Mouse (Mus musculus): Measurements from ENCODE around the gene Ube2v1. TPM values are rescaled to one million over a fixed set of nuclear protein-coding genes. Genes with fewer than 3 reads are reported as not detected.

Ube2v1 gene
- polyA plus RNA-seq, 1 experiment from 2014 or later, result 281 TPM

DNA sequence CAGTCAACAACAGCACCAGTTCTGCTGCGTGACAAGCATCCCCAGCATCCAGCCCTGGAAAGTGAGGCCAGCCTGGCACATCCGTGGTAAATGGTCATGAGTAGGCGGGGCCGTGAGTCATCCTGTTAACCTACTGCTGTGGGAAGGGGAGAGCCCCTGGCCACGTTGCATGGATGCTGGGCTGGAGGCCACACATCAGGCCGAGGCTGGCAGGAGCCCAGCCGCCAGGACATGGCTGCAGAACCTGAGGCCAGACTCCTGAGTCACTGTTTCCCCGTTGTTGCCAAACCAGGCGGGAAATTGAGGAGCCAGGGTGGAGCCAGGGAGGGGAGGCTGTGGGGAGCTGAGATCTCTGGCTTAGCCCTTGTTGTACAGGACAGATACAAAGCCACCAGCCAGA is 57.1 kb downstream of the Ube2v1 start:
- no peak overlapping the region for H3K4me2 ChIP-seq (ENCODE audit: low read length)
- no peaks in the 10 kb centered on the region for H3K27me3 ChIP-seq (replicated peaks; ENCODE audit: control insufficient read depth, insufficient read depth, low read length)
- no peak for ATAC-seq
- H3K4me1 ChIP-seq (replicated peaks; ENCODE audit: control insufficient read depth, insufficient read depth, low read length), result no peaks in the 10 kb centered on the region
- H3K9me3 ChIP-seq (ENCODE audit: control insufficient read depth, low read length), result no peaks in the 10 kb centered on the region
- H3K4me3 ChIP-seq (replicated peaks; ENCODE audit: low read length), result no peak overlapping the region
- no peaks in the 10 kb centered on the region for H3K36me3 ChIP-seq (ENCODE audit: control insufficient read depth, insufficient read depth)
- no peak overlapping the region for H3K27ac ChIP-seq (ENCODE audit: low read length)
- 58% methylated on average over 9 of the region's 9 CpGs for WGBS
- no peak overlapping the region for H3K9ac ChIP-seq (replicated peaks; ENCODE audit: low read depth, low read length)

DNA sequence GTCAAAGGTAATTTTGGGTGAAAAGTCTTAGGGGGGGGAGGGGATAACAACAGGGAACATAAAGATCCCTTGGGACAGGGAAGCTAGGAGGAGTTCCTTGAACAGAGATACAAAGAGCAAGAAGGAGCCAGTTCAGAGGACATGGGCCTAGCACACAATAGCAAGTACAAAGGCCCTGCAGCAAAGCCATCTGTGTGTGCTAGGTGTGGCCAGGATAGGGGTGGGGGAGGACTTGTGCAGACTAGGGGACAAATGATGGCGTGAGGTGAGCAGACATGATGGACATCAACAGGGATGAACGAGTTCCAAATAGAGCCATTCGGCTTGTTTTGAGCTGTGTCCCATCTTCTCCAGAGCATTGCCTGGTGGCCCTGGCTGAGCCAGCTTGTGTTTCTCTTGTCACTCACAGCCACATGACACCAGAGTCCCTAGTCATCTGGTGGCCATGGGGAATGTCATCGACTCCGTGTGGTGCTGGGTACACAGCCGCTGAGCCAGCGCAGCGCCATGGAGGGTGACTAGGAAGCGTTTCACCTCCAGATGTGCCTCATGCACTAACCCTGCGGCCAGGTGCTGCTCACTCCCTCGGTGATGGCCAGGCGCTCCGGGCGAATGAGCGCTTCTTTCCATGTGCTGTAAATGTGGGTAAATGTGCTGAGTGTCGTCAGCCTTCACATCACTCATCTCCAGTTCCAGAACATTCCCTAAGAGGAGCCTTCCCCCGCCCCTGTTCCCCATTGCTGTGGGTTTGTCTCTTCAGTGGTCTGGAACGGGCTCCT is 60.3 kb downstream of the Ube2v1 start:
- ATAC-seq, result no peak
- Histone ChIP-seq H3K27ac (ENCODE audit: low read length) (no peak overlapping the region), H3K4me2 (ENCODE audit: low read length) (no peak overlapping the region), H3K9me3 (ENCODE audit: control insufficient read depth, low read length) (no peaks in the 10 kb centered on the region), H3K4me3 (replicated peaks; ENCODE audit: low read length) (no peak overlapping the region), H3K4me1 (replicated peaks; ENCODE audit: control insufficient read depth, insufficient read depth, low read length) (no peaks in the 10 kb centered on the region), H3K9ac (replicated peaks; ENCODE audit: low read depth, low read length) (no peak overlapping the region), H3K27me3 (replicated peaks; ENCODE audit: control insufficient read depth, insufficient read depth, low read length) (no peaks in the 10 kb centered on the region), H3K36me3 (ENCODE audit: control insufficient read depth, insufficient read depth) (no peaks in the 10 kb centered on the region)
- WGBS, result 93% methylated on average over 18 of the region's 18 CpGs

DNA sequence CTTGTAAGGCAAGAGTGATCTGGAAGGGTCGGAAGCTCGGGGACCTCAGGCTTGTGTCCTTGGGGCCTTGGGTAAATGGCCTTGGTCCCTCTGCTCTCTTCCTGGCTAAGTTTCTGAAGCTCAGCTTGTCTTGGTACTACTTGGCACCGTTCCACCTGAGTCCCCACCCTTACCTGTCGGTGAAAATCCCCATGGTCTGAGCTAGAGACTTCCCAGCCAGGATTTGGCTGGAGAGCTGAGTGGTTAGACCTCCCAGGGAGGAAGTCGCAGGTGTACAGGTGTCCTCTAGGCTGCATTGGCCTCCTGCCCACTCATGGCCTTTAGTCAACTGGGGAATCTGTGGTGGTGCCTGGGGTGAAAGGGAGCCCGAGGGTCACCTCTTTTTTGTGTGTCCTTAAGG is 61.1 kb downstream of the Ube2v1 start:
- no peaks in the 10 kb centered on the region for H3K36me3 ChIP-seq (ENCODE audit: control insufficient read depth, insufficient read depth)
- H3K9me3 ChIP-seq (ENCODE audit: control insufficient read depth, low read length), result no peaks in the 10 kb centered on the region
- no peak for ATAC-seq
- no peak overlapping the region for H3K4me3 ChIP-seq (replicated peaks; ENCODE audit: low read length)
- no peak overlapping the region for H3K9ac ChIP-seq (replicated peaks; ENCODE audit: low read depth, low read length)
- no peak overlapping the region for H3K4me2 ChIP-seq (ENCODE audit: low read length)
- H3K4me1 ChIP-seq (replicated peaks; ENCODE audit: control insufficient read depth, insufficient read depth, low read length), result 0 out of 2 replicates have a peak, but pooled peaks cover under 1% of the 10 kb centered on the region
- no peak overlapping the region for H3K27ac ChIP-seq (ENCODE audit: low read length)
- no peaks in the 10 kb centered on the region for H3K27me3 ChIP-seq (replicated peaks; ENCODE audit: control insufficient read depth, insufficient read depth, low read length)
- 91% methylated on average over 6 of the region's 6 CpGs for WGBS

DNA sequence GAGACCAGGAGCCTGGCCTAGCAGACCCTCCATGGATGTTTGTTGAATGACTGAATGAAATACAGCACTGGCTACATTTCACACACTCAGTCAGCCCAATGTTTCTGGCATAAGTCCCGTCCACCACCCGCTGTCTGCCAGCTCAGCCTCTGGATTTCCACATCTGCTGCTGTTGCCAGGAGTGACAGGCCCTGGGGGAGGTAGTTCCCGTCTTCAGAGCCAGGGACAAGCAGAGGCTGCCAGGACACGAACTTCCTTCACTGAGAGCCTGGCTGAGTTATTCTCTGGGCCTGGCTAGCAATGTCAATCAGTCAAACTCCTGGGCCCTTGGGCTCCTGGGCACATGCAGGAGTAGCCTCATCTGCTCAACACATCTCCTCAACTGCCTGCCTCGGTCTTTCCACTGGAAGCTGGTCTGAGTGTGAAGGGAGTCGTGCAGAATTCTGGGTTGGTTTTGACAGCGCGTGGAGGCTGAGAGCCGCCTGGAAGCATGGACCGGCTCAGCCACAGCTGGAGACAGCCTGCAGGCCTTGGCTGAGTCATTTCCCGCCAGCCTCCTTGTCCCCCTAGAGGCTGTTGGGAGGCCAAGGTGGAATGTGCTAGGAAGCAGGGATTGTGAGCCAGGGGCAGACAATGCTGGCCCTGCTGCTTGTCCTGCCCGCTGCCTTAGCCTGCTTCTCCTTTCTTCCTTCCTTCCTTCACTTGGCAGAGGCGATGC is 61.8 kb downstream of the Ube2v1 start:
- ATAC-seq, result no peak
- H3K9ac ChIP-seq (replicated peaks; ENCODE audit: low read depth, low read length), result no peak overlapping the region
- WGBS, result 73% methylated on average over 13 of the region's 13 CpGs

DNA sequence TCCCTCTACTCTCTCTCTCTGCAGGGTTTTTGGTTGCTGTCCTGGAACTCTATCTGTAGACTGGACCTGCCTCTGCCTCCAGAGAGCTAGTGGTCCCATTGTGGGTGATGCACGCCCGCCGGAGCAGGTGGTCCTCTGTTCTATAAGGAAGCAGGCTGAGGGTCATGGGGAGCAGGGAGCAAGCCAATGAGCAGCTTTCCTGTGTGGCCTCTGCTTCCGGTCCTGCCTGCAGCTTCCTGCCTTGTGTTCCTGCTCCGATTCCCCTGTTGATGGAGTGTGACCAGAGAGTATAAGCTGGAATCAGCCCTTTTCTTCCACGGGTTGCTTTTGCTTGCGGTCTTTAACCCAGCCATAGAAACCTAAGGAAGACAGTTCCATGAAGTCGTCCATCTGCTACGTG is 63.8 kb downstream of the Ube2v1 start:
- 87% methylated on average over 9 of the region's 9 CpGs for WGBS
- H3K27ac ChIP-seq (ENCODE audit: low read length), result no peak overlapping the region
- peaks cover 9% of the 10 kb centered on the region; the same call in 1 of the 2 replicates for H3K4me1 ChIP-seq (replicated peaks; ENCODE audit: control insufficient read depth, insufficient read depth, low read length)
- ATAC-seq, result no peak
- no peak overlapping the region for H3K9ac ChIP-seq (replicated peaks; ENCODE audit: low read depth, low read length)
- no peaks in the 10 kb centered on the region for H3K27me3 ChIP-seq (replicated peaks; ENCODE audit: control insufficient read depth, insufficient read depth, low read length)
- H3K4me3 ChIP-seq (replicated peaks; ENCODE audit: low read length), result no peak overlapping the region
- no peaks in the 10 kb centered on the region for H3K36me3 ChIP-seq (ENCODE audit: control insufficient read depth, insufficient read depth)
- no peaks in the 10 kb centered on the region for H3K9me3 ChIP-seq (ENCODE audit: control insufficient read depth, low read length)
- H3K4me2 ChIP-seq (ENCODE audit: low read length), result no peak overlapping the region

More for the DNA sequence above, 61.8 kb downstream of the Ube2v1 start:
- Histone ChIP-seq H3K27me3 (replicated peaks; ENCODE audit: control insufficient read depth, insufficient read depth, low read length) (no peaks in the 10 kb centered on the region), H3K4me3 (replicated peaks; ENCODE audit: low read length) (no peak overlapping the region), H3K4me2 (ENCODE audit: low read length) (no peak overlapping the region), H3K27ac (ENCODE audit: low read length) (no peak overlapping the region), H3K4me1 (replicated peaks; ENCODE audit: control insufficient read depth, insufficient read depth, low read length) (0 out of 2 replicates have a peak, but pooled peaks cover 2% of the 10 kb centered on the region), H3K36me3 (ENCODE audit: control insufficient read depth, insufficient read depth) (no peaks in the 10 kb centered on the region), H3K9me3 (ENCODE audit: control insufficient read depth, low read length) (no peaks in the 10 kb centered on the region)

DNA sequence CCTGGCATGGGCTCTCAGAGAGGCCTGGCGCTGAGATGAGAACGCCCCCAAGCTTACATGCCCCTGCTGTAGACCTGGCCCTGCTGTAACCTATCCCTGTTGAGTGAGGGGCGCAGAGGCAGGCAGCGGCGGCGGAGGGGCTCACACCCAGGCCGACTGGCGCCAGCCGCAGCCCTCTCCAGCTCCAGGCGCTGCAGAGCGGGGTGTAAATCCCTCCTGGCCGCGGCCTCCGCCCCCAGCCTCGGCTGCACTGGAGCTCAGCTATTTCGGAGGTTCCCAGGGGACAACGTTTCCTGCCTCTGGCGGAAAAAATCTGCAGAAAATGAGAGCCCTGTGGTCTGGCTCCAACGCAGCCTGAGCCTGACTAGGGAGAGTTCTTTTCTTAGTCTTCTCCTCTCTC is 66.2 kb downstream of the Ube2v1 start:
- peaks cover 19% of the 10 kb centered on the region for H3K4me1 ChIP-seq (replicated peaks; ENCODE audit: control insufficient read depth, insufficient read depth, low read length)
- H3K4me2 ChIP-seq (ENCODE audit: low read length), result no peak overlapping the region
- no peaks in the 10 kb centered on the region for H3K36me3 ChIP-seq (ENCODE audit: control insufficient read depth, insufficient read depth)
- no peak overlapping the region for H3K9ac ChIP-seq (replicated peaks; ENCODE audit: low read depth, low read length)
- no peak overlapping the region for H3K4me3 ChIP-seq (replicated peaks; ENCODE audit: low read length)
- no peaks in the 10 kb centered on the region for H3K9me3 ChIP-seq (ENCODE audit: control insufficient read depth, low read length)
- ATAC-seq, result no peak
- 17% methylated on average over 19 of the region's 19 CpGs for WGBS
- H3K27ac ChIP-seq (ENCODE audit: low read length), result no peak overlapping the region
- no peaks in the 10 kb centered on the region for H3K27me3 ChIP-seq (replicated peaks; ENCODE audit: control insufficient read depth, insufficient read depth, low read length)

DNA sequence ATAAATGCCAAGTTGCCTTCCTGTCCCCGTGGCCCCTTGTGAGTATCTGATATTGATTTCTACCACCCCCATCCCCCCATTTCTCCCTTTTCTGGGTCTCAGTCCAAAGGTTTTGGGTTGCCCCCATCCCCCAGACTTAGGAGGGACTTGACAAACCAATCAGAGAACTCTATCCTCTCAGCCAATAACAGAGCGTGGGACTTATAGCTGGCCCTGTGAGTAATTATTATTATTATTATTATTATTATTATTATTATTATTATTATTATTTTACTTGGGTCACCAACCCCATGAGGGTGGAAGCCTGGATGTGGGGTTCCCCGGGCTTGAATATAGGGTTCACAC is 66.6 kb downstream of the Ube2v1 start:
- no peak overlapping the region for H3K9ac ChIP-seq (replicated peaks; ENCODE audit: low read depth, low read length)
- H3K9me3 ChIP-seq (ENCODE audit: control insufficient read depth, low read length), result no peaks in the 10 kb centered on the region
- H3K4me2 ChIP-seq (ENCODE audit: low read length), result no peak overlapping the region
- 80% methylated on average over 3 of the region's 3 CpGs for WGBS
- H3K27ac ChIP-seq (ENCODE audit: low read length), result no peak overlapping the region
- H3K4me3 ChIP-seq (replicated peaks; ENCODE audit: low read length), result no peak overlapping the region
- no peaks in the 10 kb centered on the region for H3K27me3 ChIP-seq (replicated peaks; ENCODE audit: control insufficient read depth, insufficient read depth, low read length)
- peaks cover 19% of the 10 kb centered on the region for H3K4me1 ChIP-seq (replicated peaks; ENCODE audit: control insufficient read depth, insufficient read depth, low read length)
- no peak for ATAC-seq
- H3K36me3 ChIP-seq (ENCODE audit: control insufficient read depth, insufficient read depth), result no peaks in the 10 kb centered on the region

DNA sequence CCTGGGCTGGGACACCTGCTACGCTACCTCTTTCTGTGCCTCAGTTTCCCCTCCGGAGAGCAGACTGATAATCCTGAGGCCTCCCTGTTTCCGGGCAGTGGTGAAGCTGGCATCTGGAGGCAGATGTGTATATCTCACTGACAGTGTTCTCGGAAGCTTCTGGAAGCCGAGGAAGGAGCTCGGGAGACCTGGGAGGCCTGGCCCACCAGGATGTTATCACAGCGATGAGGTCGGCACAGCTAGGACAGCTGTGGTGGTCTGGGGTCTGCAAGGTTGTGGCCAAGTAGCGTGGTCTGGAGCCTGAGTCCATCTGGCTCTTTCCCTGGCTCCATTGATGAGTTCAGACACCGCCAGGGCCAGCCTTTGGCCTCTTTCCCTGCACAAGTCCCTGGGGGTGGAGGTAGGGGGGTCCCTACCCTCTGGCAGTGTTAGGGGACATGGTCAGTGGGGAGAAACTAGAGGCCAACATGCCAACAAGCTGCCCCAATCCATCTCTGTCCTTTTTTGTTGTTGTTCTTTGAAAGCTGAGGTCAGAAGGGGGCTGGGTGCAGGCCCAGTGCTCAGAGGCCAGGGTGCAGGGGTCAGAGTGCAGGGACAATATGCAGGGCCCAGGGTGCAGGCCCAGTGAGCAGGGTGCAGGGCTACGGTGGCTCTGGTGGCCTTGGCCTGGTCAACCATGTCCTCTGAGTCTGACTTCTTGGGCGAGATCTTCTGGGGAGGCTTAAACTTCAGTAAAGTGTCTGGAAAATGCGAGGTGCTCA is 67.2 kb downstream of the Ube2v1 start:
- Histone ChIP-seq H3K4me2 (ENCODE audit: low read length) (no peak overlapping the region), H3K27me3 (replicated peaks; ENCODE audit: control insufficient read depth, insufficient read depth, low read length) (no peaks in the 10 kb centered on the region; the same call in 1 of the 2 replicates), H3K9ac (replicated peaks; ENCODE audit: low read depth, low read length) (no peak overlapping the region), H3K4me1 (replicated peaks; ENCODE audit: control insufficient read depth, insufficient read depth, low read length) (peaks cover 20% of the 10 kb centered on the region), H3K36me3 (ENCODE audit: control insufficient read depth, insufficient read depth) (no peaks in the 10 kb centered on the region), H3K9me3 (ENCODE audit: control insufficient read depth, low read length) (no peaks in the 10 kb centered on the region), H3K27ac (ENCODE audit: low read length) (no peak overlapping the region), H3K4me3 (replicated peaks; ENCODE audit: low read length) (no peak overlapping the region)
- no peak for ATAC-seq
- WGBS, result 89% methylated on average over 13 of the region's 13 CpGs

DNA sequence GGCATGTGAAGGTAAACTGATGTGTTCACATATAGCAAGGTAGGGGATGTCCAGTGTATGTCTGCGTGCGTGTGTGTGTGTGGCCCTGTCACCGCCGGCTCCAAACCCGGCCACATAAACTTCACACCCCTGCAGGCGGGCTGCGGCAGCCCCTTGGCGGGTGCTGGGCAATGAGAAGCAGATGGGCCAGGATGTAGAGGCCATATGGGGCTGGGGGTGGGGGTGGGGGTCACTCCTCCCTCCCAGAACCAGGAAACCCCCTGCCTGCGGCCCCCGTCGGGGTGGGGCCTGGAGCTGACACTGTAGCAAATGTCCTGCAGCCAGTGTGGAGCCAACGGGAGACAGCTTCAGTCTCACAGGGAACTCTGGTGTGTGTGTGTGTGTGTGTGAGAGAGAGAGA is 68.2 kb downstream of the Ube2v1 start:
- WGBS, result 51% methylated on average over 12 of the region's 12 CpGs

More for the DNA sequence above, 68.2 kb downstream of the Ube2v1 start:
- peaks cover 25% of the 10 kb centered on the region for H3K4me1 ChIP-seq (replicated peaks; ENCODE audit: control insufficient read depth, insufficient read depth, low read length)
- H3K4me2 ChIP-seq (ENCODE audit: low read length), result no peak overlapping the region
- H3K36me3 ChIP-seq (ENCODE audit: control insufficient read depth, insufficient read depth), result no peaks in the 10 kb centered on the region
- H3K27me3 ChIP-seq (replicated peaks; ENCODE audit: control insufficient read depth, insufficient read depth, low read length), result no peaks in the 10 kb centered on the region; the same call in 1 of the 2 replicates
- H3K9me3 ChIP-seq (ENCODE audit: control insufficient read depth, low read length), result no peaks in the 10 kb centered on the region
- H3K4me3 ChIP-seq (replicated peaks; ENCODE audit: low read length), result no peak overlapping the region
- ATAC-seq, result peak; percentile 28; the same call in 1 of the 2 replicates
- no peak overlapping the region for H3K9ac ChIP-seq (replicated peaks; ENCODE audit: low read depth, low read length)
- no peak overlapping the region for H3K27ac ChIP-seq (ENCODE audit: low read length)
